Mouse (Mus musculus): ENCODE data around the gene Hipk1. TPM values are rescaled to one million over a fixed set of nuclear protein-coding genes. Genes with fewer than 3 reads are reported as not detected.

Hipk1 gene
- total RNA-seq, 2 experiments from 2014 or later, result 142 to 287 TPM

GRCm38 (mm10) chr3:103718728-103719127 lies 72.6 kb downstream of the Hipk1 start:
- ATAC-seq (ENCODE audit: poor library complexity, severe bottlenecking), result no peak

GRCm38 (mm10) chr3:103716774-103717760 lies 74.3 kb downstream of the Hipk1 start:
- no peak for ATAC-seq (ENCODE audit: poor library complexity, severe bottlenecking)

- peak; percentile 49 for ATAC-seq (ENCODE audit: poor library complexity, severe bottlenecking)
Measured at GRCm38 (mm10) chr3:103715762-103716693, 75.3 kb downstream of the Hipk1 start.

GRCm38 (mm10) chr3:103714942-103715341 lies 76.4 kb downstream of the Hipk1 start:
- ATAC-seq (ENCODE audit: poor library complexity, severe bottlenecking), result no peak

GRCm38 (mm10) chr3:103714236-103714875 lies 77.0 kb downstream of the Hipk1 start:
- ATAC-seq (ENCODE audit: poor library complexity, severe bottlenecking), result no peak

GRCm38 (mm10) chr3:103712196-103712595 lies 79.2 kb downstream of the Hipk1 start:
- ATAC-seq (ENCODE audit: poor library complexity, severe bottlenecking), result no peak

GRCm38 (mm10) chr3:103709470-103710040 lies 81.8 kb downstream of the Hipk1 start:
- no peak for ATAC-seq (ENCODE audit: poor library complexity, severe bottlenecking)

- no peak for ATAC-seq (ENCODE audit: poor library complexity, severe bottlenecking)
Measured at GRCm38 (mm10) chr3:103705426-103705825, 85.9 kb downstream of the Hipk1 start.

- no peak for ATAC-seq (ENCODE audit: poor library complexity, severe bottlenecking)
Measured at GRCm38 (mm10) chr3:103704661-103705060, 86.7 kb downstream of the Hipk1 start.

GRCm38 (mm10) chr3:103696388-103696925 lies 94.9 kb downstream of the Hipk1 start:
- no peak for ATAC-seq (ENCODE audit: poor library complexity, severe bottlenecking)

- ATAC-seq (ENCODE audit: poor library complexity, severe bottlenecking), result no peak
Measured at GRCm38 (mm10) chr3:103695556-103695955, 95.8 kb downstream of the Hipk1 start.

- ATAC-seq (ENCODE audit: poor library complexity, severe bottlenecking), result no peak
Measured at GRCm38 (mm10) chr3:103690506-103690905, 100.9 kb downstream of the Hipk1 start.

Other genes with a start within 250 kb of the Hipk1 start
- not detected in 2 replicates for gene Syt6, start 216.3 kb downstream of the Hipk1 start, total RNA-seq (2015)
- gene Syt6, start 216.3 kb downstream of the Hipk1 start, total RNA-seq (2017), result 0.20 TPM in 1 of 2 replicates, not detected in the other
- gene Atg4a-ps, start 145.5 kb downstream of the Hipk1 start, total RNA-seq (2015), result 0.11 and 0.13 TPM in 2 replicates
- 0.33 and 0.92 TPM in 2 replicates for gene Atg4a-ps, start 145.5 kb downstream of the Hipk1 start, total RNA-seq (2017)
- 0.25 and 1.3 TPM in 2 replicates for gene Olfml3, start 53.6 kb downstream of the Hipk1 start, total RNA-seq (2015)
- gene Olfml3, start 53.6 kb downstream of the Hipk1 start, total RNA-seq (2017), result 0.57 and 0.59 TPM in 2 replicates
- gene Gm10964, start 52.2 kb downstream of the Hipk1 start, total RNA-seq (2015), result not detected in 2 replicates
- not detected in 2 replicates for gene Gm10964, start 52.2 kb downstream of the Hipk1 start, total RNA-seq (2017)
- 33.1 and 37.1 TPM in 2 replicates for gene Dclre1b, start 17.9 kb upstream of the Hipk1 start, total RNA-seq (2015)
- gene Dclre1b, start 17.9 kb upstream of the Hipk1 start, total RNA-seq (2017), result 23.4 and 24.5 TPM in 2 replicates
- gene Ap4b1, start 18.0 kb upstream of the Hipk1 start, total RNA-seq (2015), result 19.2 and 20.2 TPM in 2 replicates
- 17.8 TPM in 2 replicates for gene Ap4b1, start 18.0 kb upstream of the Hipk1 start, total RNA-seq (2017)
- gene Gm43064, start 18.0 kb upstream of the Hipk1 start, total RNA-seq (2015), result 0.32 and 0.45 TPM in 2 replicates
- gene Gm43064, start 18.0 kb upstream of the Hipk1 start, total RNA-seq (2017), result not detected in 2 replicates
- 0.30 and 0.76 TPM in 2 replicates for gene Bcl2l15, start 41.0 kb upstream of the Hipk1 start, total RNA-seq (2015)
- 0.22 and 2.5 TPM in 2 replicates for gene Bcl2l15, start 41.0 kb upstream of the Hipk1 start, total RNA-seq (2017)
- 140 and 154 TPM in 2 replicates for gene Ptpn22, start 68.2 kb upstream of the Hipk1 start, total RNA-seq (2015)
- gene Ptpn22, start 68.2 kb upstream of the Hipk1 start, total RNA-seq (2017), result 84.6 and 105 TPM in 2 replicates
- gene Rsbn1, start 122.6 kb upstream of the Hipk1 start, total RNA-seq (2015), result 24.0 and 31.8 TPM in 2 replicates
- gene Rsbn1, start 122.6 kb upstream of the Hipk1 start, total RNA-seq (2017), result 29.1 and 31.1 TPM in 2 replicates
- gene Phtf1, start 176.5 kb upstream of the Hipk1 start, total RNA-seq (2015), result 9.8 and 11.3 TPM in 2 replicates
- 14.7 and 16.3 TPM in 2 replicates for gene Phtf1, start 176.5 kb upstream of the Hipk1 start, total RNA-seq (2017)